Mouse (Mus musculus): ENCODE data around the gene Ankzf1.

- 0 out of 2 replicates have a peak, but pooled peaks have one; percentile 20 for TF ChIP-seq EP300 (IDR thresholded peaks at IDR 0.05; ENCODE audit: low read depth)
- no peak for TF ChIP-seq CTCF (IDR thresholded peaks at IDR 0.05; ENCODE audit: low read depth)
Measured at GRCm38 (mm10) chr1:75180105-75180590, 11.8 kb upstream of the Ankzf1 start, which contains the start of gene Abcb6.

All from liver, postnatal 0 days (tissue).